Mouse (Mus musculus) liver, embryonic 11.5 days (tissue): ENCODE results near the gene Dgkd. TPM values are rescaled to one million over a fixed set of nuclear protein-coding genes. Genes with fewer than 3 reads are reported as not detected.

Experiments
- ATAC-seq: fragments of 200-750 bp; cut with Nextera tagmentation; replicated peaks from 2 replicates; pipeline ENCODE4 v1.8.0; 2017; ENCODE audit warnings: moderate number of reproducible peaks, mild to moderate bottlenecking, moderate TSS enrichment, moderate library complexity; ENCODE audit not compliant: low FRiP score
- DNase-seq: peaks from one replicate; pipeline ENCODE4 v3.0.0-alpha.2; 2017; ENCODE audit warnings: low spot score
- H3K27ac ChIP-seq: fragments of 300-500 bp; sonication (generic); 2 replicates; pipeline ENCODE4 v1.5.1; 2014; ENCODE audit warnings: mild to moderate bottlenecking, low read depth, low read length, control low read depth
- H3K27me3 ChIP-seq: fragments of 300-500 bp; sonication (generic); replicated peaks from 2 replicates; pipeline ENCODE4 v1.6.1; 2014; ENCODE audit warnings: low read length, mixed read lengths; ENCODE audit not compliant: control insufficient read depth, insufficient read depth
- H3K36me3 ChIP-seq: fragments of 300-500 bp; sonication (generic); 2 replicates; pipeline ENCODE4 v1.6.1; 2014; ENCODE audit warnings: mild to moderate bottlenecking, low read length, moderate library complexity, mixed read lengths; ENCODE audit not compliant: control insufficient read depth, insufficient read depth
- H3K4me1 ChIP-seq: fragments of 300-500 bp; sonication (generic); replicated peaks from 2 replicates; pipeline ENCODE4 v1.6.1; 2014; ENCODE audit warnings: low read length, mixed read lengths; ENCODE audit not compliant: control insufficient read depth, insufficient read depth
- H3K4me2 ChIP-seq: fragments of 300-500 bp; sonication (generic); 2 replicates; pipeline ENCODE4 v1.6.1; 2014; ENCODE audit warnings: mild to moderate bottlenecking, control low read depth, moderate library complexity
- H3K4me3 ChIP-seq: fragments of 300-500 bp; sonication (generic); 2 replicates; pipeline ENCODE4 v1.5.1; 2014; ENCODE audit warnings: low read depth, low read length, control low read depth
- H3K9ac ChIP-seq: fragments of 300-500 bp; sonication (generic); 2 replicates; pipeline ENCODE4 v1.6.1; 2014; ENCODE audit warnings: low read depth, low read length, control low read depth
- H3K9me3 ChIP-seq: fragments of 300-500 bp; sonication (generic); 2 replicates; pipeline ENCODE4 v1.6.1; 2016; ENCODE audit warnings: low read length, inconsistent platforms, mixed read lengths; ENCODE audit not compliant: control insufficient read depth
- WGBS: fragments of 180-500 bp; shearing (Covaris S2); extraction: QIAGEN DNeasy Blood & Tissue Kit; methylation state at CpG from one replicate; pipeline ENCODE4 v1.1.7; 2014; 5-methylcytosine and 5-hydroxymethylcytosine counted together
- polyA plus RNA-seq: library from polyadenylated mRNA; unstranded; fragments of >200 nt; fragmentation: Nextera tagmentation; extraction: Ambion mirVana; gene quantifications from 2 replicates; pipeline ENCODE4 v1.2.1, GENCODE M21; 2014

The Dgkd gene
- polyA plus RNA-seq, 1 experiment from 2014 or later: 33.5 TPM

DNA sequence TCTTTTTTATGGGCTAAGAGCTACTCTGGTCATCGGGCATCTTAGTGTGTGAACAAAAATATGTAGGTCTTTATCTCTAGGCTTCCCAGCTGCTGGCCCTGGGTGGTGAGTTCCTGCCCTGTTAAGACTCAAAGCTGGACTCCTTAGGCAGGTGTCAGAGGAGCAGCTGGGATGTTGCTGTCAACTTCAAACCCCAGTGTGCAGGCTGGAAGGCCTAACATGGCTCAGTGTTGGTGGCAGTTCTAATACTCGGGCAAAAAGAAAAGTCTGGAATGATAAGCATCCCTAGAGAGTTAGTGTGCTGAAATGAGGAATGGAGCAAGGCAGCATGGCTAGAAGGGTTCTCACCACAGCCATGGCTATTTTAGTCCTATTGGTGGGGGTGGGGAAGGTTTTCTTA is 27.8 kb downstream of the Dgkd start:
- no peak overlapping the region for H3K4me3 ChIP-seq
- DNase-seq (no peak), ATAC-seq (no peak)
- H3K4me2 ChIP-seq: no peak overlapping the region
- H3K27me3 ChIP-seq: no peaks in the 10 kb centered on the region
- H3K9ac ChIP-seq: no peak overlapping the region
- peaks cover 42% of the 10 kb centered on the region for H3K4me1 ChIP-seq
- no peak overlapping the region for H3K27ac ChIP-seq
- peaks cover 9% of the 10 kb centered on the region; the same call in 1 of the 2 replicates for H3K36me3 ChIP-seq
- WGBS: 46% methylated on average over 2 of the region's 2 CpGs
- no peaks in the 10 kb centered on the region for H3K9me3 ChIP-seq

DNA sequence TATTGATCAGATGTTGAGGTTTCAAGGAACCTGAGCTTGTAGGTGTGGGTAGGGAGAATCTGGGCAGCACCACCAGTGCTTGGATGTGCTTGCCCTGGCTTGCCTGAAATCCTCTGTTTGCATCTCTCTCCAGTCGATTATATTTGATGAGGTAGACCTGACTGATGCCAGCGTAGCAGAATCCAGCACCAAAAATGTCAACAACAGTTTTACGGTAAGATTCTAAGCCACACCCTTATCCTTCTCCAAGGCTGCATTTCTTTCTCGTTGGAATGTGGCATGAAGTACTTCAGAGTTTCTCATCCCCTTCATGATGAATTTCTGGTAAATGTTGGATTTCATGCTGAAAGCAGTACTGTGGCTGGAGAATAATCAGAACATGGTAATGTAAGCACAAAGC is 28.6 kb downstream of the Dgkd start:
- Histone ChIP-seq H3K36me3 (peaks cover 9% of the 10 kb centered on the region; the same call in 1 of the 2 replicates), H3K9me3 (no peaks in the 10 kb centered on the region), H3K9ac (no peak overlapping the region), H3K4me2 (no peak overlapping the region), H3K4me3 (no peak overlapping the region), H3K27me3 (no peaks in the 10 kb centered on the region), H3K4me1 (peaks cover 36% of the 10 kb centered on the region), H3K27ac (no peak overlapping the region)
- DNase-seq: no peak
- WGBS: 69% methylated on average over 4 of the region's 4 CpGs
- no peak for ATAC-seq

DNA sequence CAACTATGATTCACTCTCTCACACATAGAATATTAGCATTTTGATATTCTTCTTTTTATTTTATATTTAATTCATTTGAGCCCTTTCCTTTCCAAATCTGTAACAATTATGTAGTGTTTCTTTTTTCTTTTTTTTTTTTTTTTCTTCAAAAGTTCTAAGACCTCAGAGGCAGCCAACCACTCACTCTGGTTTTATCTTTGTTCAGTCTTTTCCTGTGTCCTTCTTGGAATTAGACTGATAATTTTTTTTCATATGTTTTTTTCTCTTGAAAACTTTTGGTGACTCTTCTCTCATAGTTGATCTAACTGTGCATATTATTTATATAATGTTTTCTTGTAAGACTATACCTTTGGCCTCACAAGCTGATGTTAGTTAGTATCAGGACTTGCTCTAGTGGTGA is 29.5 kb downstream of the Dgkd start:
- H3K27me3 ChIP-seq: no peaks in the 10 kb centered on the region
- peaks cover 27% of the 10 kb centered on the region for H3K4me1 ChIP-seq
- no peak overlapping the region for H3K4me2 ChIP-seq
- H3K36me3 ChIP-seq: peaks cover 9% of the 10 kb centered on the region; the same call in 1 of the 2 replicates
- no peaks in the 10 kb centered on the region for H3K9me3 ChIP-seq
- no peak overlapping the region for H3K27ac ChIP-seq
- H3K9ac ChIP-seq: no peak overlapping the region
- H3K4me3 ChIP-seq: no peak overlapping the region
- ATAC-seq: no peak
- DNase-seq: no peak

GRCm38 (mm10) chr1:87890960-87891359 is 37.9 kb downstream of the Dgkd start:
- Histone ChIP-seq H3K4me2 (no peak overlapping the region), H3K9ac (no peak overlapping the region), H3K27ac (no peak overlapping the region), H3K36me3 (no peaks in the 10 kb centered on the region), H3K4me3 (no peak overlapping the region), H3K4me1 (0 out of 2 replicates have a peak, but pooled peaks cover 4% of the 10 kb centered on the region), H3K27me3 (no peaks in the 10 kb centered on the region), H3K9me3 (no peaks in the 10 kb centered on the region)
- no peak for DNase-seq
- WGBS: 43% methylated on average over 1 of the region's 1 CpGs
- no peak for ATAC-seq

- no peak overlapping the region for H3K9ac ChIP-seq
- 83% methylated on average over 4 of the region's 4 CpGs for WGBS
- H3K4me1 ChIP-seq: 0 out of 2 replicates have a peak, but pooled peaks cover 4% of the 10 kb centered on the region
- no peak overlapping the region for H3K27ac ChIP-seq
- no peaks in the 10 kb centered on the region for H3K9me3 ChIP-seq
- no peaks in the 10 kb centered on the region for H3K27me3 ChIP-seq
- DNase-seq: no peak
- no peak overlapping the region for H3K4me2 ChIP-seq
- no peak for ATAC-seq
- H3K4me3 ChIP-seq: no peak overlapping the region
- no peaks in the 10 kb centered on the region for H3K36me3 ChIP-seq
Observed at GRCm38 (mm10) chr1:87891634-87892033, 38.5 kb downstream of the Dgkd start.

DNA sequence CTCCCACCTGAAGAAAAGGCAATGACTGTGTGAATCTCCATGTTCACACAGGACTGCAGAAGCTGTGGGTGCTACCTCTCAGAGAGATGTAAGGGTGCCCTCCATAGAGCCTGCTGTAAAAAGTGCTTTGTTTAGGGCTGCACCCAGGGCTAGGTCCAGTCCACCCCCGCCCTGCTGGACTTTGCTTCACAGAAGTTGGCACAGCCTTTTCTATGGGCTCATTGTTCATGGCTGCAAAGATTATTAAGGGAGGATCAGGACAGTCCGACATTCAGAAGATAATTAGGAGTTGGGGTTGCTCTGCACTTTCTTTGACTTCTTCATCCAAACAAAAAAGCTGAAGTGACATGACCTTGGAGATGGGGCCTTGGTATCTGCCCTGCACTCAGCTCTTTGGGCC is 39.4 kb downstream of the Dgkd start:
- WGBS: 74% methylated on average over 2 of the region's 2 CpGs
- no peak for ATAC-seq

GRCm38 (mm10) chr1:87893414-87893813 is 40.3 kb downstream of the Dgkd start:
- no peaks in the 10 kb centered on the region for H3K27me3 ChIP-seq
- no peak overlapping the region for H3K9ac ChIP-seq
- no peaks in the 10 kb centered on the region for H3K36me3 ChIP-seq
- H3K9me3 ChIP-seq: no peaks in the 10 kb centered on the region
- H3K4me1 ChIP-seq: peaks cover 8% of the 10 kb centered on the region; the same call in 1 of the 2 replicates
- no peak overlapping the region for H3K4me3 ChIP-seq
- DNase-seq (no peak), ATAC-seq (no peak)
- WGBS: 91% methylated on average over 4 of the region's 4 CpGs
- H3K4me2 ChIP-seq: no peak overlapping the region
- no peak overlapping the region for H3K27ac ChIP-seq

More for the DNA sequence above, 39.4 kb downstream of the Dgkd start:
- Histone ChIP-seq H3K27ac (no peak overlapping the region), H3K4me3 (no peak overlapping the region), H3K9me3 (no peaks in the 10 kb centered on the region), H3K4me2 (no peak overlapping the region), H3K4me1 (0 out of 2 replicates have a peak, but pooled peaks cover 4% of the 10 kb centered on the region), H3K9ac (no peak overlapping the region), H3K27me3 (no peaks in the 10 kb centered on the region), H3K36me3 (no peaks in the 10 kb centered on the region)
- no peak for DNase-seq

GRCm38 (mm10) chr1:87896921-87897320 is 43.8 kb downstream of the Dgkd start:
- ATAC-seq: no peak

GRCm38 (mm10) chr1:87899701-87900100 is 46.6 kb downstream of the Dgkd start:
- DNase-seq: no peak
- no peak overlapping the region for H3K4me2 ChIP-seq
- peak; percentile 75 for ATAC-seq
- no peak overlapping the region for H3K4me3 ChIP-seq
- H3K9ac ChIP-seq: no peak overlapping the region
- no peaks in the 10 kb centered on the region for H3K27me3 ChIP-seq
- no peaks in the 10 kb centered on the region for H3K9me3 ChIP-seq
- no peaks in the 10 kb centered on the region for H3K36me3 ChIP-seq
- H3K27ac ChIP-seq: no peak overlapping the region
- 40% methylated on average over 2 of the region's 2 CpGs for WGBS
- H3K4me1 ChIP-seq: peaks cover 14% of the 10 kb centered on the region

More at GRCm38 (mm10) chr1:87896921-87897320, 43.8 kb downstream of the Dgkd start:
- H3K4me1 ChIP-seq: peaks cover 14% of the 10 kb centered on the region
- H3K27me3 ChIP-seq: no peaks in the 10 kb centered on the region
- no peaks in the 10 kb centered on the region for H3K9me3 ChIP-seq
- no peak for DNase-seq
- no peak overlapping the region for H3K4me2 ChIP-seq
- H3K36me3 ChIP-seq: no peaks in the 10 kb centered on the region
- 88% methylated on average over 2 of the region's 2 CpGs for WGBS
- H3K4me3 ChIP-seq: no peak overlapping the region
- no peak overlapping the region for H3K9ac ChIP-seq
- no peak overlapping the region for H3K27ac ChIP-seq
